Mouse (Mus musculus) CH12.LX (cell line): ENCODE data around the gene Iqgap3. TPM values are rescaled to one million over a fixed set of nuclear protein-coding genes. Genes with fewer than 3 reads are reported as not detected.

ENCODE experiments used
- polyA plus RNA-seq: library from polyadenylated mRNA; unstranded; fragments of >175 nt; gene quantifications from 2 replicates; pipeline ENCODE4 v1.2.1, GENCODE M21; 2012; ENCODE audit warnings: low read depth; ENCODE audit not compliant: insufficient read length
- total RNA-seq, 2 experiments: library from RNA; depleted of rRNA; stranded (reverse); fragments of 300-350 nt in 1 of 2; fragments of >200 nt in 1 of 2; gene quantifications; 2 replicates each; pipeline ENCODE4 v1.2.3; 2012 to 2014

The Iqgap3 gene
- total and polyA plus RNA-seq, 3 experiments = 13.0 to 21.9 (median 18.3) TPM

Other genes starting within 250 kb of the Iqgap3 start
- gene Sh2d2a, start 235.2 kb upstream of the Iqgap3 start, total RNA-seq (2012; rRNA removed) = 39.2 and 46.6 TPM in 2 replicates
- gene Sh2d2a, start 235.2 kb upstream of the Iqgap3 start, total RNA-seq (2014; rRNA removed) = 19.9 and 23.2 TPM in 2 replicates
- gene Sh2d2a, start 235.2 kb upstream of the Iqgap3 start, polyA plus RNA-seq = 66.8 and 74.5 TPM in 2 replicates
- gene Prcc, start 196.4 kb upstream of the Iqgap3 start, total RNA-seq (2012; rRNA removed) = 48.6 and 51.7 TPM in 2 replicates
- 24.8 and 26.4 TPM in 2 replicates for gene Prcc, start 196.4 kb upstream of the Iqgap3 start, total RNA-seq (2014; rRNA removed)
- 55.7 and 58.5 TPM in 2 replicates for gene Prcc, start 196.4 kb upstream of the Iqgap3 start, polyA plus RNA-seq
- 199 and 223 TPM in 2 replicates for gene Hdgf, start 175.7 kb upstream of the Iqgap3 start, total RNA-seq (2012; rRNA removed)
- 215 and 219 TPM in 2 replicates for gene Hdgf, start 175.7 kb upstream of the Iqgap3 start, total RNA-seq (2014; rRNA removed)
- gene Hdgf, start 175.7 kb upstream of the Iqgap3 start, polyA plus RNA-seq = 468 and 755 TPM in 2 replicates
- gene Mrpl24, start 162.5 kb upstream of the Iqgap3 start, total RNA-seq (2012; rRNA removed) = 160 and 176 TPM in 2 replicates
- gene Mrpl24, start 162.5 kb upstream of the Iqgap3 start, total RNA-seq (2014; rRNA removed) = 166 and 168 TPM in 2 replicates
- 123 and 156 TPM in 2 replicates for gene Mrpl24, start 162.5 kb upstream of the Iqgap3 start, polyA plus RNA-seq
- 40.8 and 52.9 TPM in 2 replicates for gene Isg20l2, start 151.7 kb upstream of the Iqgap3 start, total RNA-seq (2012; rRNA removed)
- gene Isg20l2, start 151.7 kb upstream of the Iqgap3 start, total RNA-seq (2014; rRNA removed) = 68.8 and 76.2 TPM in 2 replicates
- gene Isg20l2, start 151.7 kb upstream of the Iqgap3 start, polyA plus RNA-seq = 44.5 and 45.0 TPM in 2 replicates
- 11.4 and 12.3 TPM in 2 replicates for gene Rrnad1, start 151.3 kb upstream of the Iqgap3 start, total RNA-seq (2012; rRNA removed)
- gene Rrnad1, start 151.3 kb upstream of the Iqgap3 start, total RNA-seq (2014; rRNA removed) = 7.3 and 8.0 TPM in 2 replicates
- gene Rrnad1, start 151.3 kb upstream of the Iqgap3 start, polyA plus RNA-seq = 11.7 and 12.5 TPM in 2 replicates
- gene Crabp2, start 133.3 kb upstream of the Iqgap3 start, total RNA-seq (2012; rRNA removed) = 0.38 TPM in 2 replicates
- 0.27 TPM in 1 of 2 replicates, not detected in the other for gene Crabp2, start 133.3 kb upstream of the Iqgap3 start, total RNA-seq (2014; rRNA removed)
- gene Crabp2, start 133.3 kb upstream of the Iqgap3 start, polyA plus RNA-seq = 0.97 and 1.0 TPM in 2 replicates
- 0.04 TPM in 2 replicates for gene Nes, start 110.9 kb upstream of the Iqgap3 start, total RNA-seq (2012; rRNA removed)
- 0.04 TPM in 1 of 2 replicates, not detected in the other for gene Nes, start 110.9 kb upstream of the Iqgap3 start, total RNA-seq (2014; rRNA removed)
- 0.04 TPM in 2 replicates for gene Nes, start 110.9 kb upstream of the Iqgap3 start, polyA plus RNA-seq
- 0.04 TPM in 1 of 2 replicates, not detected in the other for gene Bcan, start 81.7 kb upstream of the Iqgap3 start, total RNA-seq (2012; rRNA removed)
- not detected in 2 replicates for gene Bcan, start 81.7 kb upstream of the Iqgap3 start, total RNA-seq (2014; rRNA removed)
- not detected in 2 replicates for gene Bcan, start 81.7 kb upstream of the Iqgap3 start, polyA plus RNA-seq
- gene Hapln2, start 54.4 kb upstream of the Iqgap3 start, total RNA-seq (2012; rRNA removed) = not detected in 2 replicates
- not detected in 2 replicates for gene Hapln2, start 54.4 kb upstream of the Iqgap3 start, total RNA-seq (2014; rRNA removed)
- gene Hapln2, start 54.4 kb upstream of the Iqgap3 start, polyA plus RNA-seq = not detected in 2 replicates
- gene Gpatch4, start 38.9 kb upstream of the Iqgap3 start, total RNA-seq (2012; rRNA removed) = 49.1 and 64.2 TPM in 2 replicates
- 20.3 and 21.6 TPM in 2 replicates for gene Gpatch4, start 38.9 kb upstream of the Iqgap3 start, total RNA-seq (2014; rRNA removed)
- gene Gpatch4, start 38.9 kb upstream of the Iqgap3 start, polyA plus RNA-seq = 128 and 182 TPM in 2 replicates
- gene Naxe, start 23.5 kb upstream of the Iqgap3 start, total RNA-seq (2012; rRNA removed) = 98.1 and 124 TPM in 2 replicates
- 65.6 and 71.0 TPM in 2 replicates for gene Naxe, start 23.5 kb upstream of the Iqgap3 start, total RNA-seq (2014; rRNA removed)
- gene Naxe, start 23.5 kb upstream of the Iqgap3 start, polyA plus RNA-seq = 80.5 and 91.3 TPM in 2 replicates
- not detected in 2 replicates for gene Ttc24, start 3.7 kb upstream of the Iqgap3 start, total RNA-seq (2012; rRNA removed)
- gene Ttc24, start 3.7 kb upstream of the Iqgap3 start, total RNA-seq (2014; rRNA removed) = not detected in 2 replicates
- gene Ttc24, start 3.7 kb upstream of the Iqgap3 start, polyA plus RNA-seq = not detected in 2 replicates
- gene Mef2d, start 60.4 kb downstream of the Iqgap3 start, total RNA-seq (2012; rRNA removed) = 10.9 and 11.0 TPM in 2 replicates
- gene Mef2d, start 60.4 kb downstream of the Iqgap3 start, total RNA-seq (2014; rRNA removed) = 4.3 and 4.8 TPM in 2 replicates
- 51.2 and 75.8 TPM in 2 replicates for gene Mef2d, start 60.4 kb downstream of the Iqgap3 start, polyA plus RNA-seq
- gene Rhbg, start 172.7 kb downstream of the Iqgap3 start, total RNA-seq (2012; rRNA removed) = 0.08 TPM in 1 of 2 replicates, not detected in the other
- gene Rhbg, start 172.7 kb downstream of the Iqgap3 start, total RNA-seq (2014; rRNA removed) = not detected in 2 replicates
- gene Rhbg, start 172.7 kb downstream of the Iqgap3 start, polyA plus RNA-seq = not detected in 2 replicates
- 0.08 TPM in 1 of 2 replicates, not detected in the other for gene Gm38392, start 205.2 kb downstream of the Iqgap3 start, total RNA-seq (2012; rRNA removed)
- gene Gm38392, start 205.2 kb downstream of the Iqgap3 start, total RNA-seq (2014; rRNA removed) = not detected in 2 replicates
- not detected in 2 replicates for gene Gm38392, start 205.2 kb downstream of the Iqgap3 start, polyA plus RNA-seq
- 9.3 and 9.5 TPM in 2 replicates for gene Tsacc, start 215.0 kb downstream of the Iqgap3 start, total RNA-seq (2012; rRNA removed)
- gene Tsacc, start 215.0 kb downstream of the Iqgap3 start, total RNA-seq (2014; rRNA removed) = 4.4 and 6.7 TPM in 2 replicates
- gene Tsacc, start 215.0 kb downstream of the Iqgap3 start, polyA plus RNA-seq = 9.1 and 11.3 TPM in 2 replicates
- 755 and 1,009 TPM in 2 replicates for gene Cct3, start 215.1 kb downstream of the Iqgap3 start, total RNA-seq (2012; rRNA removed)
- gene Cct3, start 215.1 kb downstream of the Iqgap3 start, total RNA-seq (2014; rRNA removed) = 742 and 817 TPM in 2 replicates
- gene Cct3, start 215.1 kb downstream of the Iqgap3 start, polyA plus RNA-seq = 546 and 579 TPM in 2 replicates
- gene Glmp, start 243.1 kb downstream of the Iqgap3 start, total RNA-seq (2012; rRNA removed) = 67.4 and 75.6 TPM in 2 replicates
- 37.8 and 42.7 TPM in 2 replicates for gene Glmp, start 243.1 kb downstream of the Iqgap3 start, total RNA-seq (2014; rRNA removed)
- gene Glmp, start 243.1 kb downstream of the Iqgap3 start, polyA plus RNA-seq = 134 and 163 TPM in 2 replicates